Mouse (Mus musculus): Measurements from ENCODE around the gene Ccser2.

Ccser2 gene

GRCm38 (mm10) chr14:36937941-36938340, 30.6 kb downstream of the Ccser2 start:
- no peak for DNase-seq (ENCODE audit: low read depth, low spot score)

- DNase-seq (ENCODE audit: low read depth, low spot score): peak; percentile 69
Measured at GRCm38 (mm10) chr14:36937080-36937878, 31.3 kb downstream of the Ccser2 start.

GRCm38 (mm10) chr14:36932638-36933382, 35.8 kb downstream of the Ccser2 start:
- no peak for DNase-seq (ENCODE audit: low read depth, low spot score)

GRCm38 (mm10) chr14:36932038-36932437, 36.5 kb downstream of the Ccser2 start:
- no peak for DNase-seq (ENCODE audit: low read depth, low spot score)

GRCm38 (mm10) chr14:36923383-36923782, 45.2 kb downstream of the Ccser2 start:
- no peak for DNase-seq (ENCODE audit: low read depth, low spot score)

GRCm38 (mm10) chr14:36921346-36922049, 47.1 kb downstream of the Ccser2 start:
- no peak for DNase-seq (ENCODE audit: low read depth, low spot score)

- no peak for DNase-seq (ENCODE audit: low read depth, low spot score)
Measured at GRCm38 (mm10) chr14:36919886-36920285, 48.7 kb downstream of the Ccser2 start.

- DNase-seq (ENCODE audit: low read depth, low spot score): peak; percentile 40
Measured at GRCm38 (mm10) chr14:36919146-36919545, 49.4 kb downstream of the Ccser2 start.

GRCm38 (mm10) chr14:36915203-36915602, 53.4 kb downstream of the Ccser2 start:
- DNase-seq (ENCODE audit: low read depth, low spot score): no peak

- DNase-seq (ENCODE audit: low read depth, low spot score): no peak
Measured at GRCm38 (mm10) chr14:36914473-36915005, 54.0 kb downstream of the Ccser2 start.

- peak; percentile 20 for DNase-seq (ENCODE audit: low read depth, low spot score)
Measured at GRCm38 (mm10) chr14:36911738-36912137, 56.8 kb downstream of the Ccser2 start.

GRCm38 (mm10) chr14:36905809-36906522, 62.6 kb downstream of the Ccser2 start:
- no peak for DNase-seq (ENCODE audit: low read depth, low spot score)

- no peak for DNase-seq (ENCODE audit: low read depth, low spot score)
Measured at GRCm38 (mm10) chr14:36904206-36904605, 64.4 kb downstream of the Ccser2 start.

- DNase-seq (ENCODE audit: low read depth, low spot score): no peak
Measured at GRCm38 (mm10) chr14:36900883-36901282, 67.7 kb downstream of the Ccser2 start.

- DNase-seq (ENCODE audit: low read depth, low spot score): no peak
Measured at GRCm38 (mm10) chr14:36894701-36895100, 73.9 kb downstream of the Ccser2 start.

- peak; percentile 34 for DNase-seq (ENCODE audit: low read depth, low spot score)
Measured at GRCm38 (mm10) chr14:36892762-36893358, 75.7 kb downstream of the Ccser2 start.

- no peak for DNase-seq (ENCODE audit: low read depth, low spot score)
Measured at GRCm38 (mm10) chr14:36890130-36890529, 78.4 kb downstream of the Ccser2 start.

GRCm38 (mm10) chr14:36885680-36886079, 82.9 kb downstream of the Ccser2 start:
- DNase-seq (ENCODE audit: low read depth, low spot score): no peak

- no peak for DNase-seq (ENCODE audit: low read depth, low spot score)
Measured at GRCm38 (mm10) chr14:36885117-36885516, 83.5 kb downstream of the Ccser2 start.

- DNase-seq (ENCODE audit: low read depth, low spot score): no peak
Measured at GRCm38 (mm10) chr14:36883576-36883975, 85.0 kb downstream of the Ccser2 start.

GRCm38 (mm10) chr14:36870257-36870656, 98.3 kb downstream of the Ccser2 start:
- no peak for DNase-seq (ENCODE audit: low read depth, low spot score)

Data from mesoderm, embryonic 11.5 days (tissue).